Mouse (Mus musculus): Measurements from ENCODE around the gene 2310030G06Rik. TPM values are rescaled to one million over a fixed set of nuclear protein-coding genes. Genes with fewer than 3 reads are reported as not detected.

The 2310030G06Rik gene
- polyA plus RNA-seq, 1 experiment from 2014 or later, result 7.7 TPM

Other genes starting within 250 kb of the 2310030G06Rik start
- 83.3 and 87.9 TPM in 2 replicates for gene Pts, start 217.8 kb downstream of the 2310030G06Rik start, polyA plus RNA-seq (2014; fragmentation: Nextera tagmentation; extraction: Ambion mirVana)
- gene Il18, start 191.7 kb downstream of the 2310030G06Rik start, polyA plus RNA-seq (2014; fragmentation: Nextera tagmentation; extraction: Ambion mirVana), result 5.5 and 5.8 TPM in 2 replicates
- gene Bco2, start 191.4 kb downstream of the 2310030G06Rik start, polyA plus RNA-seq (2014; fragmentation: Nextera tagmentation; extraction: Ambion mirVana), result 0.10 and 0.20 TPM in 2 replicates
- not detected in 2 replicates for gene Tex12, start 185.2 kb downstream of the 2310030G06Rik start, polyA plus RNA-seq (2014; fragmentation: Nextera tagmentation; extraction: Ambion mirVana)
- 572 and 623 TPM in 2 replicates for gene Sdhd, start 142.7 kb downstream of the 2310030G06Rik start, polyA plus RNA-seq (2014; fragmentation: Nextera tagmentation; extraction: Ambion mirVana)
- 292 and 318 TPM in 2 replicates for gene Timm8b, start 142.6 kb downstream of the 2310030G06Rik start, polyA plus RNA-seq (2014; fragmentation: Nextera tagmentation; extraction: Ambion mirVana)
- 1.8 and 3.1 TPM in 2 replicates for gene Pih1d2, start 129.2 kb downstream of the 2310030G06Rik start, polyA plus RNA-seq (2014; fragmentation: Nextera tagmentation; extraction: Ambion mirVana)
- gene Nkapd1, start 129.1 kb downstream of the 2310030G06Rik start, polyA plus RNA-seq (2014; fragmentation: Nextera tagmentation; extraction: Ambion mirVana), result 20.2 and 21.3 TPM in 2 replicates
- 122 and 144 TPM in 2 replicates for gene Dlat, start 86.8 kb downstream of the 2310030G06Rik start, polyA plus RNA-seq (2014; fragmentation: Nextera tagmentation; extraction: Ambion mirVana)
- 7.3 and 7.5 TPM in 2 replicates for gene Dixdc1, start 7.0 kb downstream of the 2310030G06Rik start, polyA plus RNA-seq (2014; fragmentation: Nextera tagmentation; extraction: Ambion mirVana)
- gene Cryab, start 4.8 kb upstream of the 2310030G06Rik start, polyA plus RNA-seq (2014; fragmentation: Nextera tagmentation; extraction: Ambion mirVana), result 841 and 878 TPM in 2 replicates
- gene Hspb2, start 5.8 kb upstream of the 2310030G06Rik start, polyA plus RNA-seq (2014; fragmentation: Nextera tagmentation; extraction: Ambion mirVana), result 319 and 338 TPM in 2 replicates
- 9.8 and 9.9 TPM in 2 replicates for gene Fdxacb1, start 21.7 kb upstream of the 2310030G06Rik start, polyA plus RNA-seq (2014; fragmentation: Nextera tagmentation; extraction: Ambion mirVana)
- gene Alg9, start 28.5 kb upstream of the 2310030G06Rik start, polyA plus RNA-seq (2014; fragmentation: Nextera tagmentation; extraction: Ambion mirVana), result 34.2 and 37.3 TPM in 2 replicates
- gene 1110032A03Rik, start 29.0 kb upstream of the 2310030G06Rik start, polyA plus RNA-seq (2014; fragmentation: Nextera tagmentation; extraction: Ambion mirVana), result 22.2 and 22.9 TPM in 2 replicates
- 63.1 and 66.9 TPM in 2 replicates for gene Ppp2r1b, start 98.8 kb upstream of the 2310030G06Rik start, polyA plus RNA-seq (2014; fragmentation: Nextera tagmentation; extraction: Ambion mirVana)